Mouse (Mus musculus): ENCODE data around the gene Hp1bp3.
A peak's percentile ranks its signal among the peaks of the same experiment; 100 is the strongest.

Hp1bp3 gene

GRCm38 (mm10) chr4:138223623-138224022, 7.5 kb downstream of the Hp1bp3 start:
- no peak for DNase-seq (ENCODE audit: low spot score)

- DNase-seq (ENCODE audit: low spot score): no peak
Measured at GRCm38 (mm10) chr4:138246756-138247665, 30.9 kb downstream of the Hp1bp3 start.

GRCm38 (mm10) chr4:138250088-138250960, 34.2 kb downstream of the Hp1bp3 start, which contains the start of the genes Sh2d5 and Kif17:
Sh2d5 (plus strand) TSS chr4:138250403.
Kif17 (plus strand) TSS chr4:138250435.
- peak; percentile 56 for DNase-seq (ENCODE audit: low spot score)

- no peak for DNase-seq (ENCODE audit: low spot score)
Measured at GRCm38 (mm10) chr4:138251819-138252218, 35.7 kb downstream of the Hp1bp3 start.

- no peak for DNase-seq (ENCODE audit: low spot score)
Measured at GRCm38 (mm10) chr4:138252231-138252630, 36.1 kb downstream of the Hp1bp3 start.

- DNase-seq (ENCODE audit: low spot score): no peak
Measured at GRCm38 (mm10) chr4:138257116-138257687, 41.1 kb downstream of the Hp1bp3 start.

GRCm38 (mm10) chr4:138258663-138259062, 42.6 kb downstream of the Hp1bp3 start:
- no peak for DNase-seq (ENCODE audit: low spot score)

- DNase-seq (ENCODE audit: low spot score): no peak
Measured at GRCm38 (mm10) chr4:138259482-138259881, 43.4 kb downstream of the Hp1bp3 start.

GRCm38 (mm10) chr4:138261843-138262681, 46.0 kb downstream of the Hp1bp3 start:
- peak; percentile 85 for DNase-seq (ENCODE audit: low spot score)

GRCm38 (mm10) chr4:138267869-138268268, 51.8 kb downstream of the Hp1bp3 start:
- DNase-seq (ENCODE audit: low spot score): no peak

GRCm38 (mm10) chr4:138272011-138272997, 56.2 kb downstream of the Hp1bp3 start:
- DNase-seq (ENCODE audit: low spot score): no peak

- no peak for DNase-seq (ENCODE audit: low spot score)
Measured at GRCm38 (mm10) chr4:138278346-138278745, 62.2 kb downstream of the Hp1bp3 start.

- peak; percentile 25 for DNase-seq (ENCODE audit: low spot score)
Measured at GRCm38 (mm10) chr4:138282834-138283233, 66.7 kb downstream of the Hp1bp3 start.

GRCm38 (mm10) chr4:138286411-138286810, 70.3 kb downstream of the Hp1bp3 start:
- DNase-seq (ENCODE audit: low spot score): no peak

GRCm38 (mm10) chr4:138288691-138289090, 72.6 kb downstream of the Hp1bp3 start:
- DNase-seq (ENCODE audit: low spot score): no peak

GRCm38 (mm10) chr4:138292028-138292427, 75.9 kb downstream of the Hp1bp3 start:
- no peak for DNase-seq (ENCODE audit: low spot score)

GRCm38 (mm10) chr4:138293261-138293948, 77.3 kb downstream of the Hp1bp3 start:
- no peak for DNase-seq (ENCODE audit: low spot score)

GRCm38 (mm10) chr4:138293949-138294550, 78.0 kb downstream of the Hp1bp3 start:
- DNase-seq (ENCODE audit: low spot score): no peak

Measured in urinary bladder, postnatal 25 days (tissue).